Mouse (Mus musculus) R1 (cell line): ENCODE data around the gene S1pr1.

ENCODE experiments used
- DNase-seq: peaks from one replicate; pipeline ENCODE4 v3.0.0-alpha.2; 2018; ENCODE audit warnings: low read depth, low spot score

The S1pr1 gene

GRCm38 (mm10) chr3:115674665-115675064 lies 40.2 kb downstream of the S1pr1 start:
- no peak for DNase-seq

DNA sequence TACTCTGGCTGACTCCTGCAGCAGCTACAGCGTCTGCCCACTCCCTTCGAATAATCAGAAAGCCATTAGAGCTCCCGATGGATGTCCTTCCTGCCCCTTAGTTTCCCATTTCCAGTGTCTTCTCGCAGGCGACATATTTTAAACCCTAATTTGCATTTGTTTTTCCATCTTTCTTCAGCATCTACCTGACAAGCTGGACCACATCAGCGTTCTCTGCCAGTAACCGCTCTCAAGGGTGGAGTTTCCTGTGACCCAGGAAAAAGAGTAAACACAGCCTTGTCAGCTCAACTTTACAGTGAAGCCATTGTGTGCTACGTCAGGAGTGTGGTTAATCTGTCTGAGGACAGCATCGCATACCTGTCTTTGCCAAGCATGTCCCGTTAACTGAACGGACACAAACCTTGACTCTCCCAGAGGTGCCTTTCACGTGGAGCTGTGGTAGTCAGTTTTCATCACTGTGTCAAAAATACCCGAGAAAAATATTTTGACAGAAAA lies 41.2 kb downstream of the S1pr1 start:
- no peak for DNase-seq

- DNase-seq = no peak
These were observed 41.8 kb downstream of the S1pr1 start for GRCm38 (mm10) chr3:115672965-115673662.

GRCm38 (mm10) chr3:115669230-115669629 lies 45.6 kb downstream of the S1pr1 start:
- DNase-seq = no peak

DNA sequence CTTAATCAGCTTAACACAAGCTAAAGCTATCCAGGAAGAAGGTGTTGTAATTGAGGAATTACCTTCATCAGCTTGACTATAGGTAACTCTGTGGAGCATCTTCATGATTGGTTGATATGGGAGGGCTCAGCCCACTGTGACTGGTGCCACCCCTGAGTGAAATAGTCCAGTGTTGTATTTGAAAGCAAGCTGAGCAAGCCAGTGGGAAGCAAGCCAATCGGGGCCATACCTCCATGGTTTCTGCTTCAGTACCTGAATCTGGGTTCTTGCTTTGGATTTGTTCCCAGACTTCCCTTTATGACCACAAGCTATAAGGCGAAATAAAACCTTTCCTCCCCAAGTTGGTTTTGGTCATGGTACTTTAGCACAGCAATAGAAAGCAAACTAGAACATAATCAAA lies 47.7 kb downstream of the S1pr1 start:
- no peak for DNase-seq

DNA sequence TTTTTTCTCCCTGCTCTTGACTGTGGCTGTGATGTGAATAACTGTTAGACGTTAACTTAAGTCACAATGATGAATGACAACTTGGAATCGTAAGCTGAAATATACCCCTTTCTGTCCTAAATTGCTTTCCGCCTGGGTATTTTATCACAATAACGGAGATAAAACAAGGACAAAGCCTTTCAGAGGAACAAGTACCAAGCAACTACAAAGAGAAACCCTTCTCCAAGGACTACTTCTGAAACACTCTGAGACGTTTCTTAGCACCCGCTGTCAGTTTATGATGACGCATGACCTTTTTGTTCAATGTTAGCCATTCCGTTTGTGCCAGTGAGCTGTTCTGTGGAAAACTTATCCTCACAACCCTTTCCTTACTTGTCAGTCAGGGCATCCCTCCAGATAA lies 48.3 kb downstream of the S1pr1 start:
- DNase-seq = no peak

GRCm38 (mm10) chr3:115664497-115664896 lies 50.4 kb downstream of the S1pr1 start:
- DNase-seq = no peak

DNA sequence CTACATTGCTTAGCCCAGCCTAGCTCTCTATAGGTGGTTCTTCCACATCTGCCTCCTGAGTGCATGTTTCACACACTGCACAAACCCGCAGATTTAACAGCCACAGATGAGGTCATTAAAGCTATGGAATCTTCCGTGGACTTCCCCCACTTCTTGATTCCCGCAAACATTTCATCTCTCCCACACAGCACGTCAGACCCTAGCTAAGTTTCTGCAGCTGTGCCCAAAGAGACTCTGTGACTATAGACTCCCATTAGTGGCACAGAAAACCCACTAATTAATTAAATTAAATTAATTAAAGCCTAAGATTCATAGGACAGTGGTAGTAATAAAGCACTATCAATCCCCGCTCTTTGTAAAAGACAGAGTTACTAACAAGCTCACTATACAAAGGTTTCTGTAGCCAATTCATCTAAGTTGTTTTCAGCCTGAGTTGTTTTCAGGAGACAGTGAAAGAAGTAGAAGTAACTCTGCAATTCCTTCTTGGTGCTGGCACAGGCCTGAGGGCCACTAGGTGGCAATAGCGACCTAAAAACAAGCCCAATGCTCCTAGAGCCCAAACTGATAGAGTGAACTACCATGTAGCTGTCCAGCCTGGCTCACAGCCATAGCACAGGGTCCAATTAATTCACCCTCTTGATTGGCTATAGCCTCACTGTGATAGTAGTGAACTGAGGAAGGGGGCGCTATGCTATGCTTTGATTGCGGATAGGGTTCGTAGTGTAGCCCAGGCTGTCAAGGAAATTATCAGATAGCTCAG lies 54.0 kb downstream of the S1pr1 start:
- peak; percentile 77 for DNase-seq
